9 mouse cellular contexts compared by ENCODE assay signal in the genomic region with DNA sequence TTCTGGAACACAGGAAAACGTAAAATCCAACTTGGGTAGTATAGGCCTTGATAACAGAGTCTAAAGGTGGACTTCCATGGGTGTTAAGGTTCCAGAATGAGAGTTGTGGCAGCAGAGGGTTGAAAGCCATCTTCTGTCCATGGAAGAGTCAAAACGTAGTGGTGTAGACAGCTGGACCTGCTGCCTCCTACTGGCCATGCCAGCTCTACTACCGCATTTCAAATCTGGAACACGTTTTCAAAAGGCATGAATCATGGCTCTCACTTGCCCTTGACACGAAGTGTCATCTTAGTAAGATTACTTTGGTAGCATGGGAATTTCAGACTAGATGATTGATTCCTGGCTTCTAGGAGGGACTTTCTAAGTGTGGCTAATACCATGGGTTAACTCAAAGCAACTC. TPM values are rescaled to one million over a fixed set of nuclear protein-coding genes. Genes with fewer than 3 reads are reported as not detected.
DNase-seq lines count a peak whose midpoint lies in the region; ATAC-seq and TF ChIP-seq lines count a peak whose summit lies in the region.
"Had no signal": no experiment of that assay in that cellular context is flagged by ENCODE, and none has a peak within 500 bp of the region (broad histone marks: within the 10 kb centered on the region; RNA-seq: fewer than 3 reads in every experiment).

No protein-coding gene starts in this region.

- no peak overlapping the region for H3K27ac ChIP-seq in MEL (ENCODE audit: control insufficient read depth, low read depth, low read length)
- no peak overlapping the region for H3K27ac ChIP-seq in forebrain, embryonic 16.5 days (ENCODE audit: low read length)
- H3K27ac ChIP-seq: neural tube, embryonic 12.5 days had no signal

- H3K9ac ChIP-seq in MEL (ENCODE audit: control insufficient read depth, low read depth, low read length, poor library complexity, severe bottlenecking): no peak overlapping the region
- H3K9ac ChIP-seq in forebrain, embryonic 16.5 days (replicated peaks; ENCODE audit: low read depth, low read length): no peak overlapping the region
- H3K9ac ChIP-seq: neural tube, embryonic 12.5 days had no signal

- no peak overlapping the region for H3K4me2 ChIP-seq in forebrain, embryonic 16.5 days (ENCODE audit: low read length)
- H3K4me2 ChIP-seq: neural tube, embryonic 12.5 days had no signal

- H3K36me3 ChIP-seq in MEL (ENCODE audit: control insufficient read depth in 1 of 2, insufficient read depth in 2 of 2, low read length in 2 of 2): no peaks in the 10 kb centered on the region; a peak in 1 of 4 replicates
- no peaks in the 10 kb centered on the region for H3K36me3 ChIP-seq in forebrain, embryonic 16.5 days (ENCODE audit: control insufficient read depth, insufficient read depth)
- H3K36me3 ChIP-seq: neural tube, embryonic 12.5 days had no signal

- no peaks in the 10 kb centered on the region; a peak in 1 of 4 replicates for H3K4me1 ChIP-seq in MEL (ENCODE audit: control insufficient read depth in 1 of 2, insufficient read depth in 2 of 2, low read length in 2 of 2)
- H3K4me1 ChIP-seq in forebrain, embryonic 16.5 days (replicated peaks; ENCODE audit: control insufficient read depth, insufficient read depth, low read length): no peaks in the 10 kb centered on the region
- H3K4me1 ChIP-seq: neural tube, embryonic 12.5 days had no signal

- no peak for TF ChIP-seq POLR2A in MEL (IDR thresholded peaks at IDR 0.05; ENCODE audit: control insufficient read depth in 1 of 2, insufficient read depth in 1 of 2, low read depth in 1 of 2, low read length in 2 of 2, poor library complexity in 1 of 2)

- WGBS in forebrain, embryonic 16.5 days: 85% methylated on average over 5 of the region's 5 CpGs

- peak; percentile 31 to 60 (median 60); a peak in 5 of 6 replicates for TF ChIP-seq CTCF in MEL (IDR thresholded peaks at IDR 0.05 in 2 of 3, conservative IDR thresholded peaks at IDR 0.05 in 1 of 3; ENCODE audit: control insufficient read depth in 1 of 3, insufficient read depth in 1 of 3, low read depth in 2 of 3, low read length in 3 of 3, poor library complexity in 1 of 3, severe bottlenecking in 1 of 3)

- H3K4me3 ChIP-seq in MEL (ENCODE audit: control insufficient read depth in 1 of 2, insufficient read depth in 1 of 2, low read depth in 2 of 2, low read length in 2 of 2): no peak overlapping the region
- no peak overlapping the region for H3K4me3 ChIP-seq in forebrain, embryonic 16.5 days (replicated peaks; ENCODE audit: low read length)
- H3K4me3 ChIP-seq: neural tube, embryonic 12.5 days had no signal

- ATAC-seq in hematopoietic stem cell, adult 5-6 weeks (replicated peaks in 1 of 2; ENCODE audit: insufficient read depth in 1 of 2, low FRiP score in 2 of 2, low TSS enrichment in 1 of 2, low read depth in 1 of 2, poor library complexity in 2 of 2, severe bottlenecking in 2 of 2): 0 out of 4 replicates have a peak, but pooled peaks have one; percentile 32
- no peak for ATAC-seq in forebrain, embryonic 16.5 days

- peaks cover 5% of the 10 kb centered on the region for H3K79me2 ChIP-seq in MEL (ENCODE audit: control insufficient read depth, insufficient read depth, low read length, poor library complexity)

- peak; percentile 19 for DNase-seq in heart, adult 8-10 months (ENCODE audit: low spot score)
- DNase-seq in heart, adult 9 months (ENCODE audit: low spot score in 2 of 2): no peak
- DNase-seq in MEL (ENCODE audit: low read depth, low spot score): peak; percentile 28
- peak; percentile 4 to 30 for DNase-seq in natural killer cell, adult 2 months (ENCODE audit: low spot score in 2 of 2)
- DNase-seq in layer of hippocampus, adult 9-11 months: no peak
- no peak for DNase-seq in embryo, embryonic 9.5 days (ENCODE audit: extremely low spot score)

- TF ChIP-seq EP300 in MEL (IDR thresholded peaks at IDR 0.05; ENCODE audit: low read depth in 1 of 2, low read length in 2 of 2): no peak

- no peaks in the 10 kb centered on the region for H3K9me3 ChIP-seq in MEL (replicated peaks; ENCODE audit: insufficient read depth, low read length)
- no peaks in the 10 kb centered on the region for H3K9me3 ChIP-seq in forebrain, embryonic 16.5 days (ENCODE audit: control insufficient read depth, low read length)
- H3K9me3 ChIP-seq: neural tube, embryonic 12.5 days had no signal

- no peaks in the 10 kb centered on the region for H3K27me3 ChIP-seq in MEL (ENCODE audit: control insufficient read depth in 1 of 2, insufficient read depth in 2 of 2, low read length in 2 of 2)
- no peaks in the 10 kb centered on the region for H3K27me3 ChIP-seq in forebrain, embryonic 16.5 days (replicated peaks; ENCODE audit: control insufficient read depth, insufficient read depth, low read length)
- H3K27me3 ChIP-seq: neural tube, embryonic 12.5 days had no signal

- peak; percentile 20 for TF ChIP-seq RAD21 in MEL (IDR thresholded peaks at IDR 0.05; ENCODE audit: low read depth, low read length)

TF ChIP-seq in MEL, 35 proteins besides CTCF, POLR2A, EP300 and RAD21:
- TF ChIP-seq SIN3A (IDR thresholded peaks at IDR 0.05; ENCODE audit: low read length) (no peak), UBTF (IDR thresholded peaks at IDR 0.05; ENCODE audit: borderline replicate concordance, insufficient read depth, low read depth, low read length) (no peak), SMC3 (IDR thresholded peaks at IDR 0.05; ENCODE audit: low read depth, low read length) (peak; percentile 46), POLR2AphosphoS5 (IDR thresholded peaks at IDR 0.05; ENCODE audit: borderline replicate concordance, low read depth, low read length) (no peak)

RNA-seq across cellular contexts. Expression of gene Cecr2, which starts 8.0 kb away (rescaled TPM):
- 10 to 100 TPM in 3 of 4 experiments, 1 to 10 TPM in 1; 9.2 to 22.1 (median 14.6) TPM for total RNA-seq in heart, adult 8-10 months (2022)
- total RNA-seq in MEL (2012; rRNA removed): 4.0 and 5.1 TPM in 2 replicates
- polyA plus RNA-seq in MEL (2012; ENCODE audit: insufficient read depth in 1 of 2, insufficient read length in 2 of 2, low read depth in 1 of 2, low replicate concordance in 2 of 2, missing spikeins in 1 of 2): 1 to 10 TPM in 1 of 2 experiments, not detected in 1; 8.7 TPM
- 0.50 and 0.56 TPM in 2 replicates for total RNA-seq in hematopoietic stem cell, adult 5-6 weeks (2017)
- polyA plus RNA-seq in forebrain, embryonic 16.5 days (2015; fragmentation: Nextera tagmentation; extraction: Ambion mirVana): 3.6 and 4.0 TPM in 2 replicates

Comparison
In these comparisons a context has a peak if more than half of its experiments do, and no peak if none do; other contexts are left out.
1. DNase-seq: peak in heart, adult 8-10 months (single experiment), MEL (single experiment) and natural killer cell, adult 2 months (2 of 2); none in heart, adult 9 months (0 of 2), layer of hippocampus, adult 9-11 months (single experiment) and embryo, embryonic 9.5 days (single experiment).